Mouse (Mus musculus) midbrain, embryonic 13.5 days (tissue): Measurements from ENCODE around the gene Ankrd17. TPM values are rescaled to one million over a fixed set of nuclear protein-coding genes. Genes with fewer than 3 reads are reported as not detected.

Experiments used
- ATAC-seq: fragments of 200-750 bp; cut with Nextera tagmentation; 2 replicates; pipeline ENCODE4 v1.8.0; 2017; ENCODE audit warnings: mild to moderate bottlenecking, moderate TSS enrichment, moderate library complexity
- H3K27ac ChIP-seq: fragments of 300-500 bp; sonication (generic); 2 replicates; pipeline ENCODE4 v1.5.1; 2015; ENCODE audit warnings: inconsistent platforms, mild to moderate bottlenecking, moderate library complexity
- H3K27me3 ChIP-seq: fragments of 300-500 bp; sonication (generic); 2 replicates; pipeline ENCODE4 v1.6.1; 2015; ENCODE audit warnings: mild to moderate bottlenecking, inconsistent platforms
- H3K36me3 ChIP-seq: fragments of 300-500 bp; sonication (generic); 2 replicates; pipeline ENCODE4 v1.6.1; 2015; ENCODE audit warnings: mild to moderate bottlenecking, inconsistent platforms
- H3K4me1 ChIP-seq: fragments of 300-500 bp; sonication (generic); replicated peaks from 2 replicates; pipeline ENCODE4 v1.6.1; 2015; ENCODE audit warnings: inconsistent platforms
- H3K4me2 ChIP-seq: fragments of 300-500 bp; sonication (generic); replicated peaks from 2 replicates; pipeline ENCODE4 v1.6.1; 2015; ENCODE audit warnings: moderate library complexity, mild to moderate bottlenecking, inconsistent platforms
- H3K4me3 ChIP-seq: fragments of 300-500 bp; sonication (generic); replicated peaks from 2 replicates; pipeline ENCODE4 v1.5.1; 2015; ENCODE audit warnings: mild to moderate bottlenecking, inconsistent platforms
- H3K9ac ChIP-seq: fragments of 300-500 bp; sonication (generic); replicated peaks from 2 replicates; pipeline ENCODE4 v1.6.1; 2015; ENCODE audit warnings: mild to moderate bottlenecking, inconsistent platforms
- H3K9me3 ChIP-seq: fragments of 300-500 bp; sonication (generic); 2 replicates; pipeline ENCODE4 v1.6.1; 2016; ENCODE audit warnings: mild to moderate bottlenecking, inconsistent platforms
- WGBS: fragments of 180-500 bp; shearing (Covaris S2); methylation state at CpG from one replicate; pipeline ENCODE4 v1.1.7; 2015; 5-methylcytosine and 5-hydroxymethylcytosine counted together
- polyA plus RNA-seq: library from polyadenylated mRNA; unstranded; fragments of >200 nt; fragmentation: Nextera tagmentation; extraction: Ambion mirVana; gene quantifications from 2 replicates; pipeline ENCODE4 v1.2.1, GENCODE M21; 2015

Ankrd17 gene
- polyA plus RNA-seq, 1 experiment from 2014 or later = 32.2 TPM

DNA sequence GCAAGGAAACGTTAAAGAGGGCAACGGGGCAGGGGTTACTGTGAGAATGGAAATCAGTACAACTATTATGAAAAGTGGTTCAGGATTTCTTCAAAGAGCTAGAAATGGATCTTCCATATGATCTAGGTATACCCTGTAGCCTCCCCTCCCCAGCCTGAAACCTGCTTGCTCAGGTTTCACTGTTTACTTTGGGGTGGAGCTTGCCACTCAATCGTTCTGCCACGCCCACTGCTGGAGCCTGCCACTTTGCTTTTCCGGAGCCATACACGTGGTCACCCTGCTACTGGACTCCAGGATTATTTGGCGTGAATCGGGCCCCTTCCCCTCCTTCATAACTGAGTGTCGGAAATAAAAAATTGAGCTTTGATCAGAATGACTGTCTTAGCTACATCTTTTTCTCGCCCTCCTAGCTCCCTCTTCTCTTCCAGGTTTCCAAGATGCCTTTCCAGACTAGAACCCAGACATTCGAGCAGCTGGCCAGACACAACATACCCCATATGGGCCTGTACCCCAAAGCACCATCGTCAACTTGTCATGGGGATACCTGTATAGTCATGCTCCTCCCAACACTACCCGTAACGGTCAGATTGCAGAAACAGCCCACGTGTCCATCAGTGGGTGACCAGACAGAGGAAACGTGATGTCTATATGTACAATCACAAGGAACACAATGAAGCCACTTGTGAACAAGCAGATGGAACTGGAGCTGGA is 166.3 kb downstream of the Ankrd17 start:
- 65% methylated on average over 16 of the region's 16 CpGs for WGBS
- H3K36me3 ChIP-seq = no peaks in the 10 kb centered on the region
- no peaks in the 10 kb centered on the region for H3K4me1 ChIP-seq
- no peak overlapping the region for H3K4me2 ChIP-seq
- no peaks in the 10 kb centered on the region for H3K9me3 ChIP-seq
- H3K27me3 ChIP-seq = no peaks in the 10 kb centered on the region
- H3K27ac ChIP-seq = no peak overlapping the region
- ATAC-seq = no peak
- H3K9ac ChIP-seq = no peak overlapping the region
- no peak overlapping the region for H3K4me3 ChIP-seq

DNA sequence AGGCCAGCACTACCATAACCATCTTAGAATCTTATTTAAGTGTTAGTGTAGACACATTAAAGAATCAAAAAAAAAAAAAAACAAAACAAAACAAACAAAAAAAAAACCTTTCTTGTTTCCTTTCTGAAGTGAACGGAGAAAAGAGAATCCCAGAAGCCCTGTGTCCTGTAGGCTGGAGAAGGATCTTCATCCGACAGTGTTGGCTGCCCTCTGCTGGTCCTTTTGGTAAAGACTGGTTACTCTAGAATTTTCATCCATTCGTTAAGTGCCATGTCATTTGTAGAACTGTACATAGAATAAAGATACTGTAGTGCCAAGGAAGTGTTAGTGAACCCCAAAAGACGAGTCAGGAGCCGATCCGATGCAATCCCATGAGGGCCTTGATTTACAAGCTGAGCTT is 171.5 kb downstream of the Ankrd17 start:
- Histone ChIP-seq H3K36me3 (no peaks in the 10 kb centered on the region), H3K4me1 (no peaks in the 10 kb centered on the region), H3K27ac (no peak overlapping the region), H3K4me2 (no peak overlapping the region), H3K4me3 (no peak overlapping the region), H3K9ac (no peak overlapping the region), H3K9me3 (no peaks in the 10 kb centered on the region), H3K27me3 (no peaks in the 10 kb centered on the region)
- no peak for ATAC-seq
- 32% methylated on average over 6 of the region's 6 CpGs for WGBS

DNA sequence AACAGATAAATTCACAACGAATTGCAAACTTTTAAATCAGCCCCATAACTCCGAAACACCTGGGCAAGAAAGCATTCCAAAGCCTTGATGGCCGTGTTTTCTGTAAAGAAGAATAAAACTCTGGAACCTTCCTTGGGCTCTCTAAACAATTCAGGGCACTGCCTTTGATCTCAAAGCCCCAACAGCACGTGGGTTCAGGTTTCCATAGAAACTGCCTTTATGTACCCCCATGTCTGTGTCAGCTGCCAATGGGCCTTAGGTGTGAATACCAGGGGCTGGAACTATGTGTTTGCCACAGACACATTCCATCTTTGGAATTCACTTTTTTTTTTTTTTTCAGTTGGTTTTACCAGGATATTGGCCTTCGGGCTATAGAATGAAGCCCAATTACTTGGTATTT is 183.6 kb downstream of the Ankrd17 start:
- no peaks in the 10 kb centered on the region for H3K27me3 ChIP-seq
- 65% methylated on average over 5 of the region's 5 CpGs for WGBS
- H3K4me2 ChIP-seq = no peak overlapping the region
- no peak overlapping the region for H3K27ac ChIP-seq
- no peaks in the 10 kb centered on the region for H3K4me1 ChIP-seq
- ATAC-seq = no peak
- 0 out of 2 replicates have a peak, but pooled peaks cover 5% of the 10 kb centered on the region for H3K9me3 ChIP-seq
- H3K36me3 ChIP-seq = no peaks in the 10 kb centered on the region
- H3K9ac ChIP-seq = no peak overlapping the region
- no peak overlapping the region for H3K4me3 ChIP-seq

DNA sequence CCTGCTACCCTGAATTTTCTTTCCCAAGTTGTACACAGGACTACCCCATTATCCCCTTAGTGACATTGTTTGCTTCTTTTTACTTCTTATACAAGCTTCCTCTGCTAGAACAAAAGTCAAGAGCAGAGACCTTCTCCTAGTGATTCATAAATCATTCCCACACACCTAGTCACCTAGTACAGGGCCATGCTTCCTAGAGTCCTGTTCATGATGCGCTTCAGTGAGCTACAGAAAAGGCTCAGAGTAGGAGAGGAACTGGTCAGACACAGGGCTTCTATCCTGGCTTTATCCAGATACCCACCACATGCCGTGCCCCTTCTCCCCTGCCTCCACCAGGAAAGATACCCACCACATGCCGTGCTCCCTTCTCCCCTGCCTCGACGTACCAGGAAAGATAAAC is 187.3 kb downstream of the Ankrd17 start:
- H3K4me2 ChIP-seq = no peak overlapping the region
- no peak for ATAC-seq
- no peak overlapping the region for H3K27ac ChIP-seq
- no peaks in the 10 kb centered on the region for H3K36me3 ChIP-seq
- H3K27me3 ChIP-seq = no peaks in the 10 kb centered on the region
- no peak overlapping the region for H3K4me3 ChIP-seq
- no peaks in the 10 kb centered on the region for H3K9me3 ChIP-seq
- 86% methylated on average over 5 of the region's 5 CpGs for WGBS
- no peak overlapping the region for H3K9ac ChIP-seq
- H3K4me1 ChIP-seq = no peaks in the 10 kb centered on the region

DNA sequence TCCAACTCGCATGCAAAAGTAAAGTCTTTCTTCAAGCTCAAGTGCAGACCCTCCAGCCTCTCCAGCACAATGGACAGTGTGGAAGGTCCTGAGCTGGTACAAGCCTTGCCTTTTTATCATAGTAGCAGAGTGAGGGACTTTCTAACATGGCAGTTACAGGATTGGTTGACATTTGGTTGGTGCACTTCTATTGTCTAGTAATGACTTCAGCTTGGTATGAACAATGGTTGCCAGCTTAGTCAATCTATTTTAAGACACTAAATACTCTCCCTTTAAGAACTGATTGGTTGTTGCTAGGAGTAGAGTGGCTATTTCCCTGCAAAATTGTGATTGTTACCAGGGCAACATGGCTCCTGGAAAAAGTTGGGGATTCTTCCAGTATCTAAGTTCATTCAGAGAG is 188.3 kb downstream of the Ankrd17 start:
- no peaks in the 10 kb centered on the region for H3K4me1 ChIP-seq
- no peak overlapping the region for H3K27ac ChIP-seq
- H3K4me3 ChIP-seq = no peak overlapping the region
- WGBS = 84% methylated on average over 1 of the region's 1 CpGs
- H3K9me3 ChIP-seq = no peaks in the 10 kb centered on the region
- H3K36me3 ChIP-seq = no peaks in the 10 kb centered on the region
- H3K9ac ChIP-seq = no peak overlapping the region
- H3K4me2 ChIP-seq = no peak overlapping the region
- no peak for ATAC-seq
- no peaks in the 10 kb centered on the region for H3K27me3 ChIP-seq

Other genes starting within 250 kb of the Ankrd17 start
- 25.7 and 26.3 TPM in 2 replicates for gene Cox18, start 142.6 kb downstream of the Ankrd17 start, polyA plus RNA-seq
- 6.5 and 6.9 TPM in 2 replicates for gene Gm9958, start 627 bp upstream of the Ankrd17 start, polyA plus RNA-seq
- gene Alb, start 94.3 kb upstream of the Ankrd17 start, polyA plus RNA-seq = 0.62 TPM in 1 of 2 replicates, not detected in the other
- 0.35 and 1.7 TPM in 2 replicates for gene Afp, start 124.2 kb upstream of the Ankrd17 start, polyA plus RNA-seq
- not detected in 2 replicates for gene Afm, start 152.4 kb upstream of the Ankrd17 start, polyA plus RNA-seq
- gene 5830473C10Rik, start 194.5 kb upstream of the Ankrd17 start, polyA plus RNA-seq = not detected in 2 replicates